Mouse (Mus musculus): Measurements from ENCODE around the gene Dennd5b. TPM values are rescaled to one million over a fixed set of nuclear protein-coding genes. Genes with fewer than 3 reads are reported as not detected.

Dennd5b gene
- total RNA-seq (2023) = 2.7 TPM

GRCm38 (mm10) chr6:149101076-149101942 lies at the start of gene Dennd5b:
Dennd5b (minus strand) TSS chr6:149101680.

GRCm38 (mm10) chr6:149139471-149139870 lies 38.0 kb upstream of the Dennd5b start, which contains the start of gene Etfbkmt:
Etfbkmt (plus strand) TSS chr6:149139849.

GRCm38 (mm10) chr6:149129870-149130269 lies 28.4 kb upstream of the Dennd5b start, which contains the start of gene Gm10203:
Gm10203 (plus strand) TSS chr6:149130170.

GRCm38 (mm10) chr6:148946409-148946742 lies 155.1 kb downstream of the Dennd5b start, which contains the start of gene Sinhcaf:
Sinhcaf (minus strand) TSS chr6:148946467.

Other genes starting within 250 kb of the Dennd5b start
- gene Caprin2, start 205.4 kb downstream of the Dennd5b start, total RNA-seq (2023) = 14.8 TPM
- gene Sinhcaf, start 155.2 kb downstream of the Dennd5b start, total RNA-seq (2023) = 67.6 TPM
- gene Gm10203, start 28.5 kb upstream of the Dennd5b start, total RNA-seq (2023) = not detected
- 22.3 TPM for gene Etfbkmt, start 38.2 kb upstream of the Dennd5b start, total RNA-seq (2023)
- 34.1 TPM for gene Amn1, start 87.0 kb upstream of the Dennd5b start, total RNA-seq (2023)
- gene Resf1, start 207.7 kb upstream of the Dennd5b start, total RNA-seq (2023) = 285 TPM

Measured in CD4-positive naive resting alpha-beta T cell, adult 57 days (primary cell).